Mouse (Mus musculus) adrenal gland, postnatal 10 days (tissue): Measurements from ENCODE around the gene Per1. TPM values are rescaled to one million over a fixed set of nuclear protein-coding genes. Genes with fewer than 3 reads are reported as not detected.

Source experiments
- DNase-seq: peaks from one replicate; pipeline ENCODE4 v3.0.0; 2021; ENCODE audit warnings: mixed read lengths
- total RNA-seq, 2 experiments: library from RNA; stranded (reverse); gene quantifications; 2 replicates each; pipeline ENCODE4 v1.2.3; 2021

The Per1 gene
- total RNA-seq, 2 experiments from 2014 or later, result 63.1 to 157 TPM

- DNase-seq, result no peak
Measured at GRCm38 (mm10) chr11:69114621-69115020, 19.6 kb downstream of the Per1 start.

- no peak for DNase-seq
Measured at GRCm38 (mm10) chr11:69116843-69117242, 21.8 kb downstream of the Per1 start.

GRCm38 (mm10) chr11:69117737-69118695, 23.0 kb downstream of the Per1 start:
- DNase-seq, result peak; percentile 74

- peak; percentile 93 for DNase-seq
Measured at GRCm38 (mm10) chr11:69118765-69119164, 23.7 kb downstream of the Per1 start.

GRCm38 (mm10) chr11:69119446-69120155, 24.6 kb downstream of the Per1 start:
- DNase-seq, result no peak

GRCm38 (mm10) chr11:69120221-69121000, 25.4 kb downstream of the Per1 start, which contains the start of gene Hes7:
Gene Hes7 (plus strand): TSS chr11:69120404.
- peak; percentile 33 for DNase-seq

GRCm38 (mm10) chr11:69121001-69121740, 26.2 kb downstream of the Per1 start:
- peak; percentile 61 for DNase-seq

GRCm38 (mm10) chr11:69121741-69122335, 26.8 kb downstream of the Per1 start:
- no peak for DNase-seq

GRCm38 (mm10) chr11:69122336-69122951, 27.4 kb downstream of the Per1 start, which contains the start of gene 9130213A22Rik:
Gene 9130213A22Rik (minus strand): TSS chr11:69122589.
- DNase-seq, result peak; percentile 92

- DNase-seq, result peak; percentile 93
Measured at GRCm38 (mm10) chr11:69123056-69123692, 28.2 kb downstream of the Per1 start.

GRCm38 (mm10) chr11:69123693-69124497, 28.9 kb downstream of the Per1 start:
- peak; percentile 92 for DNase-seq

GRCm38 (mm10) chr11:69124498-69124847, 29.5 kb downstream of the Per1 start:
- DNase-seq, result peak; percentile 80

- DNase-seq, result peak; percentile 84
Measured at GRCm38 (mm10) chr11:69125041-69125851, 30.2 kb downstream of the Per1 start.

GRCm38 (mm10) chr11:69125852-69125918, 30.7 kb downstream of the Per1 start, which contains the start of gene Aloxe3:
Gene Aloxe3 (plus strand): TSS chr11:69125896.
- no peak for DNase-seq

GRCm38 (mm10) chr11:69125919-69126705, 31.1 kb downstream of the Per1 start:
- peak; percentile 31 for DNase-seq

GRCm38 (mm10) chr11:69126706-69127095, 31.7 kb downstream of the Per1 start:
- no peak for DNase-seq

- DNase-seq, result no peak
Measured at GRCm38 (mm10) chr11:69128426-69129122, 33.6 kb downstream of the Per1 start.

GRCm38 (mm10) chr11:69133566-69133922, 38.5 kb downstream of the Per1 start:
- DNase-seq, result no peak
